Mouse (Mus musculus) 3T3-L1 (cell line): Measurements from ENCODE around the gene Prdx5.
A peak's percentile ranks its signal among the peaks of the same experiment; 100 is the strongest.
"Not testable (repeated sequence)": the region's sequence is repeated elsewhere in the genome, so short reads cannot be mapped to it uniquely, and the experiment has no call there.

Source experiments
- DNase-seq: peaks from one replicate; pipeline ENCODE4 v3.0.0-alpha.2; 2015; ENCODE audit warnings: low read depth, low spot score

The Prdx5 gene

DNA sequence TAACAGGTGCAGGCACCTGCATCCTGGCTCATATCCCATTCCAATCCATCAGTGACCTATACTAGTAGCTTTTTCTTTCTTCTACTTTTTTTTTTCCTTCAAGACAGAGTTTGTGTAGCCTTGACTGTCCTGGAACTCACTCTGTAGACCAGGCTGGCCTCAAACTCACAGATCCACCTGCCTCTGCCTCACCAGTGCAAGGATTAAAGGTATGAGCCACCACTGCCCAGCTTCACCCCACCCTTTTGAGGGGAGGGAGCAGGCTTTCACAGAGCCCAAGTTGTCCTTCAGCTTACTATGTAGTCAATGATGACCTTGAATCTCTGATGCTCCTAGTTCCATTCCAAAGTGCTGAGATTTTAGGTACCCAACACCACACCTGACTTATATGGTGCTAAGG lies 9.5 kb upstream of the Prdx5 start:
- no peak for DNase-seq

DNA sequence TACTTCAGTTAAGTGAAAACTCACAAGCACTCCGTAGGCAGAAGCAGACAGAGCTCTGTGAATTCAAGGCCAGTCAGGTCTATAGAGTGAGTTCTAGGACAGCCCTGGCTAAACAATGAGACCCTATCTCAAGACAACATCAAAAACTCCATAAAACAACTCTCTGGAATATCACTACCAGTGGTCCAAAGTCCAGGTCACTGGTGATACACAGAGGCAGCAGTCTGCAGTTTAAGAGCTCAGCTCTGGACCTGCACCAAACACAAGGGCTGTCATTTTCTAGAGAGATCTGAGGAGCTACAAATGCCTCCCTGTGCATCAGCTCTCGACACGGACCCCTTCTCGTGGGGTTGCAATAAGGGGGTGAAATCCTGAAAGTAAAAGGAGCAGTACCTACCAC lies 8.4 kb upstream of the Prdx5 start:
- no peak for DNase-seq

DNA sequence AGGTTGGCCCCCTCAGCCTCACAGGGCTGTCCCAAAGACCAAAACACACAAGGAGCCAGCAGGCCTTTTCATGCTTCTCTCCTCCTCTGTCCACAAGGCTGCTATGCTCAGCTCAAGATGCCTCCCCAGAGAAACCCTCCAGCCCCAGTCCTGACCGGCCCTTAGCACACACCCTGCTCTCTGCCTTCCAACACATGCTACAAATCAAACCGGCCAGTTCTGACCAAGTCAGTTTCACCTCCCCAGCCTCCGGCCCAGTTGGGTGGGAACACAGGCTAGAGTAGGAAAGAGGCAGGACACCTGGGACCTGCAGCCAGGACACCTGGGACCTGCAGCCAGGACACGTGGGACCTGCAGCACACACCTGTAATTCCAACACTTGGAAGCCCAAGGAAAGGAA lies 6.6 kb upstream of the Prdx5 start:
- no peak for DNase-seq

DNA sequence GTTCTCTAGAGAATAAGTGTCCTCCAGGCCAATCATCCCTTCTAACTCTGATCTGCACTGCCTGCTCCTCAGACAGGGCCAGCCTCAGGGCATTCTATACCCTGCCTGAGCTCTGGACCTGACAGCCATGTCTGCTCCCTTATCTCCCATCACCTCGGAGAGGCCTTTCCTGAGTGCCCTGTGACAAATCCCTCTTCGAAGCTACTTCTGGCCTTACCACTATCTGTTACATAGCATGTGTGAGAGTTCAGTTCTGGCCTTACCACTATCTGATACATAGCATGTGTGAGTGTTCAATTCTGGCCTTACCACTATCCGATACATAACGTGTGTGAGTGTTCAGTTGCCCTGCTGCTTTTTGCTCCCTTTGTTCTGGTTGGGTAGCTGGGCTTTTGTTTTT lies 5.4 kb upstream of the Prdx5 start:
- no peak for DNase-seq

DNA sequence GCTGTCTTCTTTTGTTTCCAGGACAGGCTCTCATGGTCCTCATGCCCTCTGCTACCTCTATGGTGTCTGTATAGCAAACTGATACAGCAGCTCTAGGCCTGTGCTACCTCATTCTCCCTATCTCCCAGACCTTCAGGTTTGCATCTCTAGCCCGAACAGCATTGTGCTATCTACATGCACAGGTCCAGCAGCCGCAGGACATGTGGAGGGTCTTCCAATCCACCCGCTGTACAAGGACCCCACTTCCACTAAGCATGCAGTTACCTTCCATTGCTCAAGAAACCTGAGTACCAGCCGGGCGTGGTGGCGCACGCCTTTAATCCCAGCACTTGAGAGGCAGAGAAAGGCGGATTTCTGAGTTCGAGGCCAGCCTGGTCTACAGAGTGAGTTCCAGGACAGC lies 4.6 kb upstream of the Prdx5 start:
- DNase-seq, result no peak

DNA sequence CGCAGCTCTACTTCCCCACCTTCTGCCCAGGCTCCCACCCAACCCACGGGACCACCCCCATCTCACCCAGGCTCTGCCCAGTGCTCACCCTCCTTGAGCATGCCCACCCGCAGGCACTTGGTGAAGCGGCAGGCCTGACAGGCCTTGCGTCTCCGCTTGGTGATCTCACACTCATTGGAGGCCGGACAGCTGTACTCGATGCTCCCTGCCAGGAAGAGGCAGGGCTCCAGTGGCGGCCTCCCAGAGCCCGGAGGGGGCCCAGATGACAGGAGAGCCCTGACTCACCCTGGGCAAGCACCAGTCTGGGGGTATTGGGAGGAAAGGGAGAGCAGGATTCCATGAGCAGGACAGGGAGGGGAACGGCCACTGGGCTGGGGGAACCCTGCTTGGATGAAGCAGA lies 4.1 kb upstream of the Prdx5 start:
- DNase-seq, result no peak

DNA sequence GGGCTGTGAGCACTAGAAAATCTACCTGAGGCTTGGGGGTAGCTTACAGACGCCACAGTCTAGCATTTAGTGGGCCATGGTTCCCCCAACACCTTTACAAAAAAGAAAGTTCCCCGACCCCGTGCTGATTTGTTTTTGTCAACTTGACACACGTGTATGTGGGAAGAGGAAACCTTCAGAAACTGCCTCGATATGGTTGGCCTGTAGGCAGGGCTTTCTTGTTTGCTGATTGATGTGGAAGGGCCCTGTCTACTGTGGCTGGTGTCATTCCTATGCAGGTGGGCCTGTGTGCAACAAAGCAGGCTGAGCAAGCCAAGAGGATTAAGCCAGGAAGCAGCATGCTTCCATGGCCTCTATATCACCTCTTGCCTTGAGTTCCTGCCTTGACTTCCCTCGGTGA lies 3.1 kb upstream of the Prdx5 start:
- no peak for DNase-seq

DNA sequence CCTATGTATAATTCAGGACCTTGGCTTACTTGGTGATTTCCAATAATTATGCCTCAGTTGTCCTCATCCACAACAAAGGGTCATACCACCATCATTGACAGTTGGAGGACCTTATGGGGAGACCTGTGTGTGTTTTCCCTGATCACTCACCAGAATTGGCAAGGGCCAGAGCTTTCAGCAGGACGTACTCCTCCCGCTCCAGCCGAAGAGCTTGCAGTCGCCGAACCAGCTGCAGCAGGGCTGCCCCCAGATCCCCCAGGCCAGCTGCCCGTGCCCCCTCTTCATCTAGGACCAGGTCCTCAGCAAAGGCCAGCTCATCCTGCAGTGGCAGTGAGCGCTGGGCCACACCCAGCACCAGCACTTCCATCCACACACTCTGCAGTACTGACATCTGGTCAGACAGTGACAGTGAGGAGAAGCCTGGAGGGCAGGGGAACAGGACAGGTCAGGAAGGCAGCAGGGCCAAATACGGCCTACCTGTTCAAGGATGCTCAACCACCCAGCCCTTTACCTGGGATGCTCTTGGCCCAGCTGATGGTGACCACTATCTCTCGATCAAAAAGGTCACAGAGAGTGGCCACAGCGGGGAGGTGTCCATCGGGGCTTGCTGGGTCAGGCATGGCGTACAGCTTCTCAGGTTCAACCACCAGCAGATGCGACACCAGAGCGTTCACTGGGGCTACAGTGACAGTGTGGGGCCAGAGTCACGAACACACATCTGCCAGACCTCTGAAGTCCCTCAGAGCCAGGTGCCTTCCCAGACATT lies 2.5 kb upstream of the Prdx5 start:
- DNase-seq, result no peak

DNA sequence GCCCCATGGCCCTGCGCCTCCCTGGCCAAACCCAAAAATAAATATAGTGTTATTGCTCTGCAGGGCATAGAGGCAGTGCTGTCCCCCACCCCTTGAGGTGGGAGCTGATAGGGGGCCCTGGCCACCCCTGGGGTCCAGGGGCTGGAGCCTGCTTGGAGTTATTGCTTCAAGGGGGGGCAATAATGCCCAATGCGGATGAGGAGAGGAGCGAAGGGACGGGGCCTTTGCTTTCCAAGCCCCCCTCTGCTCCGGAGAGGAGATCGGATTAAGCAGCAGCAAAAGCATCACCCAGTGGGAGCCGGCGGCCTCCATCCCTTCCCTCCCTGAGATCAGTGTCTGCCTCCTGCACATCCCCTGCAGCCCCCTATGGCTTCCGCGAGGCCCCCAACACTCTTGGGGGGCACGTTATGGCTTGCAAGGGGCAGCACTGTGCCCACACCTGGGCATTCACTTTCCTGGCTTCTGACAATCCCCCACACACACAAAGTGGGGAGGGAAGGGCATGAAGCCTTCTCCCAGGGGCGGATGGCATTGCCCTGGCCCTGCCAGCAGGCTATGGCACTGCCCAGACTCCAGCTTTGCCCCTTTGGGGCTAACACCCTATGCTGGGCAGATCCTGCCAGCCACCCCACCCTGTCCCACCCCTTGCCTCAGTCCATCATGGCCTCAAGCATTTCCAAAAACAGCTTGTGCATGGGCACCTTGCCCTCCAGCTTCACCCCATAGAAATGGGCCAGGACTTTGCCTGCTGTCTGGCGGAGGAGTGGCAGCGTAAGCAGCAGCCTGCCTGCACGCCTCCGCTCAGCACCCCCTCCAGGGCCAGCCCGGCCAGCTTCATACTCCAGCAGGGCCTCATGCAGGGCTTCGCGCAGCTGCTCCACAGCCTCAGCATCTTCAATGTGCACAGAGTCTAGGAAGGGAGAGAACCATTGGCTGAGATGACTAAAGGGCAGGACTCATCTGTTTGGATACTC lies 1.5 kb upstream of the Prdx5 start:
- DNase-seq, result no peak

DNA sequence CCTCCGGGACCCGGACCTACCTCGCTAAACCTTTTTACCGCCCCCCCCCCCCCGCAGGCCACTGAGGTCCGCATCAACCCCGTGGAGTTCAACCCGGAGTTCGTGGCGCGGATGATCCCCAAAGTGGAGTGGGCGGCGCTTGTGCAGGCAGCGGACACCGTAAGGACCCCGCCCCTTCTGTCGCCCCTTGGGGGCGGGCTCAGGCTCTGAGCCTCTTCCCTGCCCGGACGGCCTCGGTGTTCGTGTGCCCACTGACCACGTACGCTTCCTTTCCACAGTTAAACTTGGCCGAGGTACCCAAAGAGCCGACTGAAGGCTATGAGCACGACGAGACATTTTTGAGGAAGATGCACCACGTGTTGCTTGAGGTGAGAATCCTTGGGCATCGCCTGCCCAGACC lies 400 bp upstream of the Prdx5 start:
- peak; percentile 75 for DNase-seq

DNA sequence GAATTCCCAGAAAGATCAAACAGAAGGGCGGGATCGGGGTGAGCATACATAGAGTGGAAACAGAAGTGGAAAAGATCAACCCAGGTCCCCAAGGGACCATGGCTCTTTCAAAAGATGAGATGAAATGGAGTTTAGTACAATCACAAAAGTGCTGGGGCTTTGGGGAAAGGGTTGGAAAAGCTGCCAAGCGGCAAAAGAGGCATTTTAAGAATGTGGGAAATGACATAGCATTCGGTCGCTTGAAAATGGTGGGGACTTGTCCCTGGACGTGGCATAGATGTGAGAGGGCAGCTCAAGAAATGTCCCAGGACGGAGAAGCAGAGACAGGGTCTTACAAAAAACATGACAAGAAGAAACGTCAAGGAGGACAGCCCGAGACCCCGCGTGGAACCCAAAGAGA lies 885 bp downstream of the Prdx5 start:
- DNase-seq, result peak; percentile 49

DNA sequence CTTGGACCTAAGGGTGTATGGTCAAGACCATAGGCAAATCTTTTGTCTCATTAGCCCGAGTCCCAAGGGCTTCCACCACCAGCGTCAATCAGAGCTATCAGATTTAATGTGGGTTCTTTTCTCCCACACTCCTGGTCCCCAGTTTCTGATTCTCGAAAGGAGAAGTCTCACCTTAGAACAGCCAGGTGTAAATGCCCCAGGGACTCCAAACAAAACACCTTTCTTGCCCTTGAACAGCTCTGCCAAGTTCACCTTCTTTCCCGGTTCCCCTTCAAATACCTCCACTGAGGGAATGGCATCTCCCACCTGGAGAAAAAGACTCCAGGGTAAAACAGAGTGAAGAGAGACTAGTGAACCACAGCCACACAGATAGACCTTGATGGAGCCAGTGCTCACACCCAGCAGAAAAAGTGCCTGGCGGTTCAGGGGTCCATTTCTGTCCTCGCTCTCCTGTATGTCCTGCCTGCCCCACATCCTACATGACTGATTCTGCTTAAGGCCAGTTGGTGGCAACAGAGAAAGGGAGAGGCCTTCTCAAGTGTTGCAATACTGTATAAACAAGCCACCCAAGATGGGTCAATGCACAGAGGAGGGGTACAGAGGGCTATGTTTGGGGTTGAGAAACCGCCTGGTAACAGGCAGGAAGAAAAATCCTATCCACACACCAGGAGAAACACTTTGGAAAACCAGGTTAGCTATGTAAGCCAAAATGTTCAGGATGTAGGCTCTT lies 1.9 kb downstream of the Prdx5 start:
- peak; percentile 37 for DNase-seq

DNA sequence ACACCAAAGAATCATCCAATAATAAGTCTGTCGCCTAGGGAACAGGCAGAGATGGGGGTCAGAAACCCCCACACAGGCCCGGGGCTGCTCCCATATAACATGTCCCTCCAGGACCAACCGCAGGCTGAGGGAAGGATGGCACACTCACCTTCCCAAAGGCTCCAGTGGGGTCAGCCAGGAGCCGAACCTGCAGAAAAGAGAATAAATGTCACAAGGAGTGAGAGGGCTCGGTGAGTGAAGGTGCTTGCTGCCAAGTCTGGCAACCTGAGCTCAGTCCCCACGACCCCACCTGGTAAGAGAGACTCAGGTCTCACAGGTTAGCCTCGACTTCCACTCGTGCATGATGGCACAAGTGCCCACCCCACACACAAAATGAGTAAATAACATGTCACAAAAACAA lies 2.8 kb downstream of the Prdx5 start:
- DNase-seq, result no peak

DNA sequence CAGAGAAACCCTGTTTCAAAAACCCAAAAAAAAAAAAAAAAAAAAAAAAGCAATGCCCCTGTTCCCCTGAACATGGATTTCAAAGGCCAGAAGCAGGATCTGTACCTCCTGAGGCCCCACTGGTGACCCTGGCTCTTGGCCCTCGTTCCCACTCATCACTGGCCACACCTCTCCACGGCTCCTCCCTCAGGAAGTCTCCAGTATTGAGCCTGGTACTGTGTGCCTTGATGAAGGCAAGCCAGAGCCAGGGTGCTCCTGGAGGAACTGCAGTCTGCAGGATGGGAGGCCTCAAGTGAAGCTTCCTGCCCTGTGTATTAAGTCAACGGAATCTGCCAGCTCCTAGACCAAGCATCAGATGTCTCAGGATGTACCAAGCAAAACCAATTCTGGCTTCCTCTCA lies 3.7 kb downstream of the Prdx5 start:
- DNase-seq, result no peak

DNA sequence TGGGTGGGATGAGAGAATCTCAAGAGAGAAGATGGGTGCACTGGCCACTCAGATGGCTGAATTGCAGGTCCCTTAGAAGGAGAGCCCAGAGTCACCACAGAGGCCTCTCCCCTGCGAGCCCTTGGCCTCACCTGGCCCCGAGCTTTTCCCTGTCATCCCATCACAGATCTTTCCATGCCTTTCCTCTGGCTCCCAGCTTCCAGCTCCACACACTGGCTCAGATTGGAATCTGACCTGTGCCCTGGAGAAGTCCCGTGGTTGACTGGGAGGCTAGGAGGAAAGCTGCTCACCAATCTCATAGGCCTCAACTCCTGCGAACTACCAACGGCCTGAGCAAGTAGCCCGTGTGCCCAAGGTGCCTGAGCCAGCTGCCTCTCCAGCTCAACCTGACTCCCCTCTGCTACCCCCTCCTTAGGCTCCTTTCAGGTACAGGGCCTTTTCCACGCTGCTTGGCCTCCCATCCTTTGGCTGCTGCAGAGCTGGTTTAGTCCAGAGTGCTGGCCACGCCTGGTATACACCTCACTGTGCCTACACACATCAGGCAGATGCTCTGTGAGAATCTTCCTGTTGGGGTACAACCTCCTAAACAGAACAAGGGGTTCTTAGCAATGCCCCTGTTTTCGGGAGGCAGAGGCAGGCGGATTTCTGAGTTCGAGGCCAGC lies 4.3 kb downstream of the Prdx5 start:
- DNase-seq, result no peak

DNA sequence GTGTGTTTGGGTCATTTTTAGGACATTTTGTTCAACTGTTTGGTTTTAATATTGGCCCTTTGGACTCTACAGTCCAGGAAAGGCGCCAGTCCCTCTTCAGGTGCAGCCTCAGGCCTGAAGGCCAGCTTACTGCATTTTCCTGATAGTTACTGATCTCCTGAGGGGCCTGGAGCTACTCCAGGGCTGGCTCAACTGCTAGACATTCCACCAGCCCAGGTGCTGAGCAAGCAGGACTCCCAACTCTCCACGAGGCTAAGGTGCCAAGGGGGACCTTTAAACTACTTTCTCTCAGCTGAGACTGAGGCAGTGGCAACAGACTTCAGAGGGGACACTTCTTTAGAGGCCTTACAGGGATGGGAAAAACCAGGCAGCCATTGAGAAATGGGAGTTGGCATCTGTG lies 5.1 kb downstream of the Prdx5 start:
- no peak for DNase-seq

DNA sequence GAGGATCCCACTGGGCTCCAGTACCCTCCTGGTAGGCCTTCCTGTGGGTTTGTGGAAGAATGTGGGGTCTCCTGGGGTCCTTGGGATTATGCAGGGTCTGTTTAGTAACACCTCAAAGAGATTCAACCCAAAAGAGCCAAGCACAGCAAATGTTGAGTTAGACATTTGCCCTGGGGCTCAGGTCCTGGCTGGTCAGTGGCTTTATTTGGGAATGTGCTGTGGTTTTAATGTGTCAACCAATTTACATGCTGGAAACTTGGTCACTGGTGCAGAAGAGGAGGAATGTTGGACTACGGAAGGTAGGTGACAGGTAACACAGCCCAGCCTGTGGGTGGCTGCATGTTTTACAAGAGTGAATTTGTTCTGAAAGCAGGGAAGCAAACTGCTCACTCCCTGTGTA lies 6.9 kb downstream of the Prdx5 start:
- no peak for DNase-seq

DNA sequence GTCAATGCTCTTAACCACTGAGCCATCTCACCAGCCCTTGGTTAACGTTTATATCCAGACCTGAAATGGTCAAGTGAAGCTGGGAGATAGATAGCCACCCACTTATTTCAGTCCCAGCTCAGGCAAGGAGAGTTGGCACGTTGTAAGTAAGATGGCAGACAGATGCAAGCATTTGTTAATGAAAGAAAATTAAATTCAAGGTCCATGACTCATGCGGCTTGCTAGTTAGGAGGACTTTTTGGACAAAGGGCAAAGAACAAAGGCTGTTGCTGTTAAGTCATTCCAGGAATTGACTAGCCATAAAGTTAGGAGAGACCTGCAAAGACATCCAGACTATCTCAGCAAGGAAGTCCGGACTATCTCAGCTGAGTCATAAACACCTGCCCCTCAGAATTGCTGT lies 10.3 kb downstream of the Prdx5 start:
- DNase-seq, result no peak

DNA sequence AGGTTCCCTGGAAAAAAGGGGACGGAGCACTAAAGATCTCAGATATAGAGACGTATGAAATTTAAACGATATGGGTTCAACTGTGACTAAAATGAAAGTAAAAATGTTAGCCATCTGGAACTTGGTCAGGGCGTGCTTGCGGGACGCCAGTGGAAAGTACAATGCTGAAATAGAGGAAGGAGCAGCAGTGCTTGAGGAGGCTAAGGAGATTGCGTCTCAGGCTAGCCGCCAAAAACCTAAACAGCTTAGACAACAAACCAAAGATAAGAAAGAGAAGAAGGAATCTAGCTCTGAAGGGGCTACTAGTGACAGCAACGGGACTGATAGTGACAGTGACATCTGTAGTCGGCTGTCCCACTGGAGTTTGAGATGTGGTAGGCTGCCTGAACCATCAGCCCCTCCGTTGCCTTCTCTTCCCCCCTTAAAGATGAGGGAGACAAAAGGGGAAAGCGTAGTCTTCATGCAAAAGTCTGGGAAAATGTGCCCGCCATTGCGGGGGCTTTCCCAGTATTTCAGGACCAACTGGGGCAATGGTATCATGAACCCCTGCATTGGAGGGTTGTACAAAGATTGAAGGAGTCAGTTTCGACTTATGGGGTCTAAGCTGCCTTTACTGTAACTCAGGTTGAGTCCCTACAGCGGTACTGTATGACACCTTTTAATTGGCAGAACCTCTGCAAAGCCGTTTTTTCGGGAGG lies 14.1 kb downstream of the Prdx5 start:
- DNase-seq, result not testable (repeated sequence)

DNA sequence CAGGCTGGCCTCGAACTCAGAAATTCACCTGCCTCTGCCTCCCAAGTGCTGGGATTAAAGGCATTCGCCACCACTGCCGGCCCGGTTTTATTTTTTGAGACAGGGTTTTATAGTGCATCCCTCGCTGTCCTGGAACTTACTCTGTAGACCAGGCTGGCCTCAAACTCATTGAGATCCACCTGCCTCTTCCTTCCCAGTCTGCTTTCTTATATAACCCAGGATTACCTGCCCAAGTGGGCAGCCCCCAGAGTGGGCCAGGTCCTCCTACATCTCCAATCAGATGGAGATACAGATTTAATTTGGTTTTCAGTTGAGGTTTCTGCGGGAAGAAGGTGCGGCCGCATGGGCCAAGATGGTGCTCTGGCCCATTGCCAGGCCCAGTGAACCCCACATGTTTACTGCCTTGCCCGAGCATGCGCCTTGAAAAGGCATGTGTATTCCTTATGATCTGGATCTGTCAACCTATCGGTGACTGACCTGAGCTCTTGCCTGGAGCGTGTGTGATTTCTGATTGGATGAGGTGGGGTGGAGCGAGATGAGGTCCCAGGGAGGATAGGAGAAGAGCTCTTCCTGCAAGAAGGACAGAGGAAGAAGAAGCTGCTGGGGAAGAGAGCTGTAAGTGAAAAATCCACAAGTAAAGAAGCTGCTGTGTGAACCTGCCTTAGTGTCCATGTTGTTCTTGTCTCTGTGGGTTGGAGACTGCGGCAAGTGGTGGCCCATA lies 16.0 kb downstream of the Prdx5 start:
- DNase-seq, result no peak
